Mouse (Mus musculus): Measurements from ENCODE around the gene Dnal1. TPM values are rescaled to one million over a fixed set of nuclear protein-coding genes. Genes with fewer than 3 reads are reported as not detected.
A peak's percentile ranks its signal among the peaks of the same experiment; 100 is the strongest.
"Not testable (repeated sequence)": the region's sequence is repeated elsewhere in the genome, so short reads cannot be mapped to it uniquely, and the experiment has no call there.

Dnal1 gene
- polyA plus RNA-seq, 1 experiment from 2014 or later: 6.1 TPM

- Histone ChIP-seq H3K9ac (no peak overlapping the region), H3K4me2 (peak overlapping the region; percentile 91), H3K27ac (no peak overlapping the region), H3K4me1 (no peaks in the 10 kb centered on the region; the same call in 1 of the 2 replicates), H3K36me3 (no peaks in the 10 kb centered on the region), H3K9me3 (no peaks in the 10 kb centered on the region), H3K4me3 (no peak overlapping the region; the same call in 1 of the 2 replicates), H3K27me3 (no peaks in the 10 kb centered on the region)
- no peak for ATAC-seq (ENCODE audit: borderline replicate concordance, extremely low read depth, low FRiP score, low TSS enrichment)
- 38% methylated on average over 1 of the region's 1 CpGs for WGBS
Measured at GRCm38 (mm10) chr12:84100071-84100470, 14.1 kb upstream of the Dnal1 start.

DNA sequence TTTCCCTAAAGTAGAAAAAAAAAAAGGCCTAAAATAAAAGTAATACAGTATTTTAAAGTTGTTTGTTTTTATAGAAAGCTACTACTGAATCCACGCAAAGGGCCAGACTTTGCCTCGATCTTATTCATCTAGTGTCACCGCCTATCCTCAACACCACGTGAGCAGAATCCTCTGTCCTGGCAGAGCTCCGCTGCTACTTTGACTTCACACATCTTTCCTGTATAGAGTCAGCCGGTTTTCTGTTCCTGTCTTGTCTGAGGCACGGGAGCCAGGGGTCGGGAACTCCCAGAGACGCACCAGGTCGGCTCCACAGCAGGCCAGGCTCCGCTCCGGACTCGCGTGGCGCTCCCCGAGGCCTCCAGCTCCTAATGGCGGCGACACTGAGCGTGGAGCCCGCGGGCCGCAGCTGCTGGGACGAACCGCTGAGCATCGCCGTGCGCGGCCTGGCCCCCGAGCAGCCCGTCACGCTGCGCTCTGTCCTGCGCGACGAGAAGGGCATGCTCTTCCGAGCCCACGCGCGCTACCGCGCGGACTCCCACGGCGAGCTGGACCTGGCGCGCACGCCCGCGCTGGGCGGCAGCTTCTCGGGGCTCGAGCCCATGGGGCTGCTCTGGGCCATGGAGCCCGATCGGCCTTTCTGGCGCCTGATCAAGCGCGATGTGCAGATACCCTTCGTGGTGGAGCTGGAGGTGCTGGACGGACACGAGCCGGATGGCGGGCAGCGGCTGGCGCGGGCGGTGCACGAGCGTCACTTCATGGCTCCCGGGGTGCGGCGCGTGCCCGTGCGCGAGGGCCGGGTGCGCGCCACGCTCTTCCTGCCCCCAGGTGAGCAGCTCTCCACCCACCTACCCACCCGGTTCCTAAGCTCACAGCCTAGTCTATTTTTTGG lies 13.3 kb upstream of the Dnal1 start, which contains the start of gene Acot6:
Gene Acot6, plus strand, starts transcription at position 51 of the 889 bp plus-strand sequence.
- Histone ChIP-seq H3K4me3 (peak within 1 kb of the TSS; percentile 52), H3K9ac (peak within 1 kb of the TSS; percentile 58), H3K27ac (peak within 1 kb of the TSS; percentile 48), H3K4me2 (peak within 1 kb of the TSS; percentile 91)
- ATAC-seq (ENCODE audit: borderline replicate concordance, extremely low read depth, low FRiP score, low TSS enrichment): peak; percentile 79; the same call in 1 of the 2 replicates
- not testable (repeated sequence) for H3K36me3 ChIP-seq, H3K27me3 ChIP-seq, H3K9me3 ChIP-seq, H3K4me1 ChIP-seq
- WGBS: under 1% methylated on average over 80 of the region's 80 CpGs

DNA sequence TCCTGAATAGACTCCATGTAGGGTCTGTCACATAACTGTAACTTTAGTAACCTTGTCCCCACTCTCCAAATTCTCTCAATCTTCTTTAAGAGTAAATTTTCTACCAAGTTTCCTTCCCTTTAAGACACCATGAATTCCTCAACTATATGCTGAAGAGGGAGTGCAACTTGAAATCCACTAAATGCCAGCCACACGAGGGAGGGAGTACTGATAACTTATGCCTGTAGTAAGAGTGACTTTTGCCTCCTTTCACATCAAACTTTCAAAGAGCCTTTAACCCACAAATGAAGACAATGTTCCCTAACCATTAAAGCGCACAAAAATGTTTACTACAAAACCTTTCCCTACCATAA lies 12.7 kb upstream of the Dnal1 start:
- Histone ChIP-seq H3K27me3 (no peaks in the 10 kb centered on the region), H3K36me3 (no peaks in the 10 kb centered on the region), H3K9me3 (no peaks in the 10 kb centered on the region), H3K9ac (peak overlapping the region; percentile 58; the same call in 1 of the 2 replicates), H3K4me3 (peak overlapping the region; percentile 52), H3K4me1 (no peaks in the 10 kb centered on the region; the same call in 1 of the 2 replicates), H3K27ac (peak overlapping the region; percentile 15; the same call in 1 of the 2 replicates), H3K4me2 (peak overlapping the region; percentile 91)
- no peak for ATAC-seq (ENCODE audit: borderline replicate concordance, extremely low read depth, low FRiP score, low TSS enrichment)
- 47% methylated on average over 2 of the region's 2 CpGs for WGBS

- no peaks in the 10 kb centered on the region for H3K27me3 ChIP-seq
- H3K9ac ChIP-seq: no peak overlapping the region
- no peak for ATAC-seq (ENCODE audit: borderline replicate concordance, extremely low read depth, low FRiP score, low TSS enrichment)
- 80% methylated on average over 3 of the region's 3 CpGs for WGBS
- no peaks in the 10 kb centered on the region for H3K4me1 ChIP-seq
- no peak overlapping the region for H3K4me2 ChIP-seq
- H3K9me3 ChIP-seq: no peaks in the 10 kb centered on the region
- no peak overlapping the region for H3K4me3 ChIP-seq
- no peaks in the 10 kb centered on the region for H3K36me3 ChIP-seq
- H3K27ac ChIP-seq: no peak overlapping the region
Measured at GRCm38 (mm10) chr12:84107012-84107411, 7.2 kb upstream of the Dnal1 start.

DNA sequence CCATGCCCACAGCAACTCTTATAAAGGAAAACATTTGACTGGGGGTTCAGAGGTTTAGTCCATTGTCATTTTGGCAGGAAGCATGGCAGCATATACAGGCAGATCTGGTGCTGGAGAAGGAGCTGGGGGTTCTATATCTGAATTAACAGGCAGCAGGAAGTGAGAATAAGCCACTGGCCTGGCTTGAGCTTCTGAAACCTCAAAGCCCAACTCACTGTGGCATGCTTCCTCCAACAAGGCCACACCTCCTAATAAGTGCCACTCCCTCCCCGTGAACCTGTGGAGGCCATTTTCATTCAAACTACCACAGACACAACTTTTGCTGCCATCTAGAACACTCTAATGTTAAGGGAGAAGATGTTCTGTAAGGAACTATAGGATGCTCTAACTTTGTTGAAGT lies 6.5 kb upstream of the Dnal1 start:
- WGBS: 51% methylated on average over 1 of the region's 1 CpGs
- no peak overlapping the region for H3K4me2 ChIP-seq
- no peaks in the 10 kb centered on the region for H3K4me1 ChIP-seq
- no peaks in the 10 kb centered on the region for H3K36me3 ChIP-seq
- no peaks in the 10 kb centered on the region for H3K9me3 ChIP-seq
- no peaks in the 10 kb centered on the region for H3K27me3 ChIP-seq
- H3K27ac ChIP-seq: no peak overlapping the region
- no peak for ATAC-seq (ENCODE audit: borderline replicate concordance, extremely low read depth, low FRiP score, low TSS enrichment)
- no peak overlapping the region for H3K4me3 ChIP-seq
- no peak overlapping the region for H3K9ac ChIP-seq

DNA sequence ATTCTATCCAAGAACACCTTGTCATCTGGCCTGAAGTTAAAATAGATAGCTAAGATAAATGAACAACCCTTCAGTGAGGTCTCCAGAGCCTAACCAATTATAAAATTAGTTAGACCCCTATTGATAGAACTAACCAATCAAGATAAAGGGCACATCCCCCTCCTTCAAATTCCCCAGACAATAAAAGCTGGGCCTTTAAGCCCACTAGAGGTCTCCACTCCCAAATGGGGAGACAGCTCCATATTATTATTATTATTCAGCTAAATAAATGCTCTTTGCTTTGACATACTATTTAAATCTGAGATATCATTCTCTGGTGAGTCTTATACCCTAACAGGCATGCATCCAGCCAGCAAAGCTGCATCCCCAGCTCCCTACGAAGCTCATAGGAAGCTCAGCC lies 4.2 kb upstream of the Dnal1 start:
- H3K36me3 ChIP-seq: no peaks in the 10 kb centered on the region
- H3K27ac ChIP-seq: no peak overlapping the region
- H3K27me3 ChIP-seq: no peaks in the 10 kb centered on the region
- no peak overlapping the region for H3K4me2 ChIP-seq
- H3K4me1 ChIP-seq: peaks cover 3% of the 10 kb centered on the region
- 71% methylated on average over 1 of the region's 1 CpGs for WGBS
- H3K9me3 ChIP-seq: no peaks in the 10 kb centered on the region
- no peak overlapping the region for H3K4me3 ChIP-seq
- ATAC-seq (ENCODE audit: borderline replicate concordance, extremely low read depth, low FRiP score, low TSS enrichment): no peak
- no peak overlapping the region for H3K9ac ChIP-seq

GRCm38 (mm10) chr12:84110814-84111213 lies 3.4 kb upstream of the Dnal1 start:
- no peak overlapping the region for H3K4me2 ChIP-seq

GRCm38 (mm10) chr12:84113676-84114075 lies 490 bp upstream of the Dnal1 start:
- 0 out of 2 replicates have a peak overlapping the region, but pooled peaks have one; percentile 19 for H3K9ac ChIP-seq

More at GRCm38 (mm10) chr12:84110814-84111213, 3.4 kb upstream of the Dnal1 start:
- H3K4me1 ChIP-seq: peaks cover 9% of the 10 kb centered on the region
- H3K27ac ChIP-seq: no peak overlapping the region
- WGBS: 92% methylated on average over 4 of the region's 4 CpGs
- H3K9me3 ChIP-seq: no peaks in the 10 kb centered on the region
- no peak overlapping the region for H3K9ac ChIP-seq
- H3K4me3 ChIP-seq: no peak overlapping the region
- no peaks in the 10 kb centered on the region for H3K27me3 ChIP-seq
- H3K36me3 ChIP-seq: no peaks in the 10 kb centered on the region
- no peak for ATAC-seq (ENCODE audit: borderline replicate concordance, extremely low read depth, low FRiP score, low TSS enrichment)

DNA sequence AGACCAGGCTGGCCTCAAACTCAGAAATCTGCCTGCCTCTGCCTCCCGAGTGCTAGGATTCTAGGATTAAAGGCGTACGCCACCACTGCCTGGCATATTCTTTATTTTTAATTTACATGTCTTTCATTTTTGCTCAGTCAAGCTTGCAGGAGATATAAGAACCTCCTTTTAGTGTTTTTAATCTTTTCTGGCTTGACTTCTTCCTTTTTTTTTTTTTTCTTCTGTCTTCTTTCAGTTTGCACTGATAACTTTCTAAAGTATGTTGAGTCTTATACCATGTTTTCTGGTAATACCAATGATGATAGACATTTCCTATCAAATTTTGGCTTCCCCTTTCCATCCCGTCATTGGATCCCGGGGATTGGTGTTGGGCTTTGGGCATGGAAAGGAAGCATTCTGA lies 5.4 kb downstream of the Dnal1 start:
- peaks cover 9% of the 10 kb centered on the region for H3K4me1 ChIP-seq
- H3K27me3 ChIP-seq: no peaks in the 10 kb centered on the region
- no peak overlapping the region for H3K9ac ChIP-seq
- no peaks in the 10 kb centered on the region for H3K9me3 ChIP-seq
- ATAC-seq (ENCODE audit: borderline replicate concordance, extremely low read depth, low FRiP score, low TSS enrichment): no peak
- H3K36me3 ChIP-seq: no peaks in the 10 kb centered on the region
- WGBS: 95% methylated on average over 5 of the region's 5 CpGs
- no peak overlapping the region for H3K4me2 ChIP-seq
- no peak overlapping the region for H3K4me3 ChIP-seq
- no peak overlapping the region for H3K27ac ChIP-seq

More at GRCm38 (mm10) chr12:84113676-84114075, 490 bp upstream of the Dnal1 start:
- Histone ChIP-seq H3K27me3 (no peaks in the 10 kb centered on the region), H3K4me1 (peaks cover 9% of the 10 kb centered on the region), H3K27ac (no peak overlapping the region), H3K4me3 (peak overlapping the region; percentile 94), H3K4me2 (peak overlapping the region; percentile 75), H3K36me3 (no peaks in the 10 kb centered on the region), H3K9me3 (no peaks in the 10 kb centered on the region)
- ATAC-seq (ENCODE audit: borderline replicate concordance, extremely low read depth, low FRiP score, low TSS enrichment): no peak
- WGBS: 38% methylated on average over 6 of the region's 6 CpGs

DNA sequence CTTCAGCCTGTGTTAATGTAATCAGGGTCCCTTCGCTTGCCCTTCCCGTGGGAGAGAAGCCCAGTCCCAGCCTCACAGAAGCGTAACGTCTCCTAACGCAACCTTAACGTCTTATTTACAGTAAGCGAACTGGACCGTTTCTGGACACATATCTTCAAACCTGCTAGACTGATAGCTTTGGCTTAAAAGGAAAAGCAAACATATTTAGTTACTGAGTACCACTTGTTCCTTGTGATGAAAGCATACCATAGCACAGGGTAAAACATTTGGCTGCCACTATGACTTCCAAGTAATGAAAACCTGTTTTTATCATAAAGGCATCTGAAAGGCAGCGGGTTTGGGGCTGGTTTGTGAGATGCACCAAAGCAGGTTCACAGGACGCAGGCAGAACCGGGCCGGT lies 11.7 kb downstream of the Dnal1 start:
- peaks cover 4% of the 10 kb centered on the region for H3K4me1 ChIP-seq
- H3K9me3 ChIP-seq: no peaks in the 10 kb centered on the region
- H3K36me3 ChIP-seq: peaks cover 4% of the 10 kb centered on the region; the same call in 1 of the 2 replicates
- peak overlapping the region; percentile 83 for H3K27ac ChIP-seq
- no peaks in the 10 kb centered on the region for H3K27me3 ChIP-seq
- H3K4me2 ChIP-seq: peak overlapping the region; percentile 38
- H3K9ac ChIP-seq: no peak overlapping the region
- ATAC-seq (ENCODE audit: borderline replicate concordance, extremely low read depth, low FRiP score, low TSS enrichment): no peak
- 54% methylated on average over 12 of the region's 12 CpGs for WGBS
- H3K4me3 ChIP-seq: no peak overlapping the region

DNA sequence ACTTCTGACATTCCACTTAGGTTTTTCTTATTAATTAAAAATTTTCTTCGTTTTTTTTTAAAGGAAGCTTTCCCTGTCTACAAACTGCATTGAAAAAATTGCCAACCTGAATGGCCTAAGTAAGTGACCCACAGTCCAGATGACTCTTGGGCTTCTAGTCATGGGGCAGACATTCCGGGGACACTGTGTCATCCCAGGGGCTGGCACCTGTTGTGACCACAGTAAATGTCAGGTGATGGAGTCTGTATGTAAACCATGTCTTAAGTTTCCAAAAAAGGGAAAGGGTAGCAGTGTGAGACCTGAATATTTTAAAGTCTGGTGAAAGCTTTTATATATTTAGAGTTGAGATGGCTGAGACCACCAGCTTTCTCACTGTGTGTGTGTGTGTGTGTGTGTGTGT lies 12.7 kb downstream of the Dnal1 start:
- Histone ChIP-seq H3K27ac (no peak overlapping the region), H3K9me3 (no peaks in the 10 kb centered on the region), H3K4me1 (peaks cover 4% of the 10 kb centered on the region), H3K27me3 (no peaks in the 10 kb centered on the region), H3K4me2 (no peak overlapping the region), H3K36me3 (peaks cover 6% of the 10 kb centered on the region; the same call in 1 of the 2 replicates), H3K9ac (no peak overlapping the region), H3K4me3 (no peak overlapping the region)
- no peak for ATAC-seq (ENCODE audit: borderline replicate concordance, extremely low read depth, low FRiP score, low TSS enrichment)
- 78% methylated on average over 2 of the region's 2 CpGs for WGBS

DNA sequence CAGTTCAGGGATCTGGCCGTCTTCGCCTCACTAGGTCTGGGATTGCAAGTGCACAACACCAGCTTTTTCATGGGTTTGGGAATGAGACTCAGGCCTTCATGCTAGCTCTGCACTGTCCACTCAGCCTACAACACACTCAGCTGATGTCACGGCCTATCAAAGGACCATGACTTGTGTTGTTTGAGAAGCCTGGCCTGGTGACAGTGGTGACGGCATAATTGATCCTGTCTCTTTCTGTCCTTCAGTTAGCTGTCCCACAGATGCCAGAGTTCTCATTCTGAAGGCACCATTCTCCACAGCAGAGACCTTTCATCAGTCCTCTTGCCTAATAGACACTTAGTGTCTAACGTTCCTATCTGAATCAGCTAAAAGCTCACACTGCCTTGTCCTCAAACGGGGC lies 14.4 kb downstream of the Dnal1 start:
- peaks cover 4% of the 10 kb centered on the region for H3K4me1 ChIP-seq
- 86% methylated on average over 6 of the region's 6 CpGs for WGBS
- H3K4me3 ChIP-seq: no peak overlapping the region
- H3K9ac ChIP-seq: no peak overlapping the region
- no peak overlapping the region for H3K27ac ChIP-seq
- H3K9me3 ChIP-seq: no peaks in the 10 kb centered on the region
- peaks cover 10% of the 10 kb centered on the region; the same call in 1 of the 2 replicates for H3K36me3 ChIP-seq
- no peak for ATAC-seq (ENCODE audit: borderline replicate concordance, extremely low read depth, low FRiP score, low TSS enrichment)
- H3K4me2 ChIP-seq: no peak overlapping the region
- no peaks in the 10 kb centered on the region for H3K27me3 ChIP-seq

All from lung, embryonic 15.5 days (tissue).